ENCODE assay signal across 34 mouse cellular contexts in genomic region chr7:45986893-45987292, GRCm38 (mm10). TPM values are rescaled to one million over a fixed set of nuclear protein-coding genes. Genes with fewer than 3 reads are reported as not detected.
DNase-seq lines count a peak whose midpoint lies in the region; ATAC-seq and TF ChIP-seq lines count a peak whose summit lies in the region.
"Had no signal": no experiment of that assay in that cellular context is flagged by ENCODE, and none has a peak within 500 bp of the region (broad histone marks: within the 10 kb centered on the region; RNA-seq: fewer than 3 reads in every experiment).

No protein-coding gene starts in this region.

- 50% methylated on average over 4 of the region's 6 CpGs for WGBS in liver, embryonic 13.5 days (ENCODE audit: insufficient replicate concordance)
- 75% methylated on average over 6 of the region's 6 CpGs for WGBS in liver, embryonic 11.5 days
- 86% methylated on average over 4 of the region's 6 CpGs for WGBS in forebrain, embryonic 14.5 days

- no peak overlapping the region for H3K4me2 ChIP-seq in liver, embryonic 13.5 days
- H3K4me2 ChIP-seq in liver, embryonic 11.5 days = no peak overlapping the region
- no peak overlapping the region for H3K4me2 ChIP-seq in CH12.LX (ENCODE audit: insufficient read depth, low read depth, poor library complexity, severe bottlenecking)
- no peak overlapping the region for H3K4me2 ChIP-seq in forebrain, embryonic 14.5 days (ENCODE audit: low read length)
- H3K4me2 ChIP-seq: embryonic facial prominence, embryonic 13.5 days; heart, embryonic 15.5 days; intestine, embryonic 15.5 days; limb, embryonic 13.5 days; midbrain, embryonic 13.5 days; neural tube, embryonic 13.5 days had no signal

- dilution Hi-C loops in CH12.LX (cut with MboI; ENCODE audit: extremely low pct_ligation_motif_present, extremely low pct_unique_long_range_greater_than_20kb, low sequenced_read_pairs) = no loop called here

- no peak overlapping the region for H3K9ac ChIP-seq in liver, embryonic 13.5 days
- no peak overlapping the region for H3K9ac ChIP-seq in liver, embryonic 11.5 days (ENCODE audit: low read depth, low read length)
- H3K9ac ChIP-seq in CH12.LX (ENCODE audit: insufficient read depth, low read depth) = no peak overlapping the region
- H3K9ac ChIP-seq in forebrain, embryonic 14.5 days (ENCODE audit: low read length) = no peak overlapping the region
- H3K9ac ChIP-seq: embryonic facial prominence, embryonic 13.5 days; heart, embryonic 15.5 days; intestine, embryonic 15.5 days; limb, embryonic 13.5 days; midbrain, embryonic 13.5 days; neural tube, embryonic 13.5 days had no signal

- no peaks in the 10 kb centered on the region for H3K4me1 ChIP-seq in liver, embryonic 13.5 days (replicated peaks)
- H3K4me1 ChIP-seq in liver, embryonic 11.5 days (replicated peaks; ENCODE audit: control insufficient read depth, insufficient read depth, low read length) = no peaks in the 10 kb centered on the region
- peaks cover 0 to 6% of the 10 kb centered on the region in 2 experiments; a peak in 1 of 4 replicates for H3K4me1 ChIP-seq in CH12.LX (ENCODE audit: control insufficient read depth in 1 of 2, insufficient read depth in 2 of 2)
- no peaks in the 10 kb centered on the region for H3K4me1 ChIP-seq in forebrain, embryonic 14.5 days (ENCODE audit: control insufficient read depth, insufficient read depth, low read length)
- H3K4me1 ChIP-seq: embryonic facial prominence, embryonic 13.5 days; forebrain, embryonic 10.5 days; heart, embryonic 10.5 days; heart, embryonic 15.5 days; intestine, embryonic 15.5 days; limb, embryonic 13.5 days; midbrain, embryonic 13.5 days; neural tube, embryonic 13.5 days had no signal

- no peaks in the 10 kb centered on the region for H3K36me3 ChIP-seq in liver, embryonic 13.5 days
- H3K36me3 ChIP-seq in liver, embryonic 11.5 days (ENCODE audit: control insufficient read depth, insufficient read depth, low read length) = no peaks in the 10 kb centered on the region
- H3K36me3 ChIP-seq in CH12.LX (replicated peaks in 1 of 2; ENCODE audit: control insufficient read depth in 1 of 2, insufficient read depth in 1 of 2, low read length in 1 of 2) = no peaks in the 10 kb centered on the region
- no peaks in the 10 kb centered on the region for H3K36me3 ChIP-seq in forebrain, embryonic 14.5 days (ENCODE audit: control insufficient read depth, insufficient read depth, low read length)
- H3K36me3 ChIP-seq: embryonic facial prominence, embryonic 13.5 days; forebrain, embryonic 10.5 days; heart, embryonic 10.5 days; heart, embryonic 15.5 days; intestine, embryonic 15.5 days; limb, embryonic 13.5 days; midbrain, embryonic 13.5 days; neural tube, embryonic 13.5 days had no signal

- H3K27me3 ChIP-seq in liver, embryonic 13.5 days = no peaks in the 10 kb centered on the region
- H3K27me3 ChIP-seq in liver, embryonic 11.5 days (replicated peaks; ENCODE audit: control insufficient read depth, insufficient read depth, low read length) = no peaks in the 10 kb centered on the region
- H3K27me3 ChIP-seq in CH12.LX (replicated peaks) = no peaks in the 10 kb centered on the region
- H3K27me3 ChIP-seq in forebrain, embryonic 14.5 days (replicated peaks; ENCODE audit: control insufficient read depth, insufficient read depth, low read length) = no peaks in the 10 kb centered on the region
- H3K27me3 ChIP-seq: embryonic facial prominence, embryonic 13.5 days; intestine, embryonic 15.5 days; limb, embryonic 13.5 days; midbrain, embryonic 13.5 days; neural tube, embryonic 13.5 days had no signal

- no peaks in the 10 kb centered on the region for H3K9me3 ChIP-seq in liver, embryonic 13.5 days (replicated peaks)
- no peaks in the 10 kb centered on the region for H3K9me3 ChIP-seq in liver, embryonic 11.5 days (ENCODE audit: control insufficient read depth, low read length)
- no peaks in the 10 kb centered on the region for H3K9me3 ChIP-seq in CH12.LX (replicated peaks; ENCODE audit: low read length)
- H3K9me3 ChIP-seq in forebrain, embryonic 14.5 days (replicated peaks; ENCODE audit: control insufficient read depth, low read length) = no peaks in the 10 kb centered on the region
- H3K9me3 ChIP-seq: embryonic facial prominence, embryonic 13.5 days; forebrain, embryonic 10.5 days; heart, embryonic 10.5 days; heart, embryonic 15.5 days; intestine, embryonic 15.5 days; limb, embryonic 13.5 days; midbrain, embryonic 13.5 days; neural tube, embryonic 13.5 days had no signal

- H3K4me3 ChIP-seq in liver, embryonic 13.5 days (replicated peaks) = no peak overlapping the region
- no peak overlapping the region for H3K4me3 ChIP-seq in liver, embryonic 11.5 days (ENCODE audit: low read depth, low read length)
- no peak overlapping the region for H3K4me3 ChIP-seq in CH12.LX (replicated peaks in 1 of 3; ENCODE audit: low read depth in 2 of 3, low read length in 2 of 3, poor library complexity in 1 of 3)
- no peak overlapping the region for H3K4me3 ChIP-seq in forebrain, embryonic 14.5 days (ENCODE audit: low read depth, low read length)
- H3K4me3 ChIP-seq: embryonic facial prominence, embryonic 13.5 days; forebrain, embryonic 10.5 days; heart, embryonic 10.5 days; heart, embryonic 15.5 days; intestine, embryonic 15.5 days; layer of hippocampus, adult 2 months; limb, embryonic 13.5 days; midbrain, embryonic 13.5 days; neural tube, embryonic 13.5 days had no signal

- no peak overlapping the region for H3K27ac ChIP-seq in liver, embryonic 13.5 days
- H3K27ac ChIP-seq in liver, embryonic 11.5 days (ENCODE audit: low read depth, low read length) = no peak overlapping the region
- no peak overlapping the region for H3K27ac ChIP-seq in CH12.LX (ENCODE audit: insufficient read depth, low read depth)
- H3K27ac ChIP-seq in forebrain, embryonic 14.5 days (ENCODE audit: low read depth, low read length) = no peak overlapping the region
- H3K27ac ChIP-seq: embryonic facial prominence, embryonic 13.5 days; forebrain, embryonic 10.5 days; heart, embryonic 10.5 days; heart, embryonic 15.5 days; hindbrain, postnatal 0 days; intestine, embryonic 15.5 days; layer of hippocampus, adult 2 months; limb, embryonic 13.5 days; macrophage; midbrain, embryonic 13.5 days; neural tube, embryonic 13.5 days had no signal

- H3K79me2 ChIP-seq in CH12.LX (replicated peaks; ENCODE audit: control insufficient read depth, extremely low read depth, insufficient read depth, poor library complexity, severe bottlenecking) = no peaks in the 10 kb centered on the region

- no peak for TF ChIP-seq POLR2A in CH12.LX (IDR thresholded peaks at IDR 0.05; ENCODE audit: low read depth, low read length)

- TF ChIP-seq RAD21 in CH12.LX (IDR thresholded peaks at IDR 0.05; ENCODE audit: low read depth, low read length) = no peak

- no peak for TF ChIP-seq EP300 in CH12.LX (IDR thresholded peaks at IDR 0.05; ENCODE audit: low read length)

- in situ Hi-C loops in CH12.LX (cut with MboI; ENCODE audit: low pct_ligation_motif_present, low pct_unique_long_range_greater_than_20kb, low sequenced_read_pairs) = no loop called here

- no peak for TF ChIP-seq CTCF in CH12.LX (conservative IDR thresholded peaks at IDR 0.05 in 1 of 2, IDR thresholded peaks at IDR 0.05 in 1 of 2; ENCODE audit: low read depth in 2 of 2, low read length in 2 of 2)

- ATAC-seq in liver, embryonic 13.5 days (ENCODE audit: low read depth) = 0 out of 2 replicates have a peak, but pooled peaks have one; percentile 2
- ATAC-seq in liver, embryonic 11.5 days (replicated peaks; ENCODE audit: low FRiP score) = no peak
- no peak for ATAC-seq in forebrain, embryonic 14.5 days
- ATAC-seq: hindbrain, postnatal 0 days; intestine, embryonic 15.5 days; lung, postnatal 0 days; midbrain, embryonic 13.5 days had no signal

- DNase-seq in liver, embryonic 13.5 days = no peak
- no peak for DNase-seq in liver, embryonic 11.5 days (ENCODE audit: low spot score)
- DNase-seq in CH12.LX (ENCODE audit: extremely low read depth) = peak; percentile 38
- DNase-seq in R1 (ENCODE audit: low read depth, low spot score) = peak; percentile 74
- peak; percentile 49 for DNase-seq in testis, postnatal 10 days (ENCODE audit: low spot score)
- no peak for DNase-seq in right cerebral cortex, adult 2 months (ENCODE audit: low spot score in 2 of 2)
- no peak for DNase-seq in forebrain, embryonic 14.5 days (ENCODE audit: low spot score)
- DNase-seq in cerebellum, adult 11 months = no peak
- DNase-seq: adrenal gland, postnatal 14 days; cerebellum, adult 11-12 months; cerebellum, adult 9-11 months; gastrocnemius, postnatal 14 days; kidney, adult 2 months; kidney, postnatal 36 days; right cerebral cortex, postnatal 25 days; spleen, adult 18-20 months; thymus, adult 2 months; thymus, postnatal 4 days had no signal

TF ChIP-seq in CH12.LX, 34 proteins besides CTCF, POLR2A, EP300 and RAD21:
- TF ChIP-seq MAX (IDR thresholded peaks at IDR 0.05; ENCODE audit: low read length) (0 out of 2 replicates have a peak, but pooled peaks have one; percentile 28), USF2 (conservative IDR thresholded peaks at IDR 0.05; ENCODE audit: low read depth, low read length) (peak; percentile 78), JUN (IDR thresholded peaks at IDR 0.05; ENCODE audit: insufficient read depth, low read depth, low read length) (no peak), ETS1 (conservative IDR thresholded peaks at IDR 0.05; ENCODE audit: low read depth, low read length) (no peak), MXI1 (IDR thresholded peaks at IDR 0.05; ENCODE audit: low read depth, low read length) (no peak), ZMIZ1 (IDR thresholded peaks at IDR 0.05; ENCODE audit: low read depth, low read length) (no peak), MAFK (IDR thresholded peaks at IDR 0.05; ENCODE audit: insufficient replicate concordance, low read length) (no peak), USF1 (IDR thresholded peaks at IDR 0.05; ENCODE audit: low read depth, low read length) (peak; percentile 77)

RNA-seq across cellular contexts. Expression of gene Abcc6, which starts 43.2 kb away (rescaled TPM):
- polyA plus RNA-seq in liver, embryonic 13.5 days (2015; fragmentation: Nextera tagmentation; extraction: Ambion mirVana) = 4.5 and 4.8 TPM in 2 replicates
- 5.2 and 5.4 TPM in 2 replicates for polyA plus RNA-seq in liver, embryonic 11.5 days (2014; fragmentation: Nextera tagmentation; extraction: Ambion mirVana)
- 9.0 and 10.5 TPM in 2 replicates for total RNA-seq in CH12.LX (2012; rRNA removed)
- total RNA-seq in CH12.LX (2014; rRNA removed) = 2.2 and 7.8 TPM in 2 replicates
- 6.4 and 7.4 TPM in 2 replicates for polyA plus RNA-seq in CH12.LX (2012; ENCODE audit: insufficient read length, low read depth)
- polyA plus RNA-seq in forebrain, embryonic 14.5 days (2014; fragmentation: Nextera tagmentation; extraction: Ambion mirVana) = 0.30 and 0.33 TPM in 2 replicates
- total RNA-seq: common myeloid progenitor, adult 5-6 weeks; granulocyte monocyte progenitor cell, adult 5-6 weeks; heart, postnatal 25 days; megakaryocyte-erythroid progenitor cell, adult 5-6 weeks had no signal
- polyA plus RNA-seq: heart, embryonic 15.5 days; macrophage had no signal

RNA-seq across cellular contexts. Expression of gene Nomo1, which starts 46.6 kb away (rescaled TPM):
- polyA plus RNA-seq in liver, embryonic 13.5 days (2015; fragmentation: Nextera tagmentation; extraction: Ambion mirVana) = 30.8 and 34.2 TPM in 2 replicates
- 45.5 and 47.6 TPM in 2 replicates for polyA plus RNA-seq in liver, embryonic 11.5 days (2014; fragmentation: Nextera tagmentation; extraction: Ambion mirVana)
- total RNA-seq in CH12.LX (2012; rRNA removed) = 89.6 and 102 TPM in 2 replicates
- 41.9 and 43.4 TPM in 2 replicates for total RNA-seq in CH12.LX (2014; rRNA removed)
- 97.8 and 103 TPM in 2 replicates for polyA plus RNA-seq in CH12.LX (2012; ENCODE audit: insufficient read length, low read depth)
- polyA plus RNA-seq in forebrain, embryonic 14.5 days (2014; fragmentation: Nextera tagmentation; extraction: Ambion mirVana) = 19.6 and 25.9 TPM in 2 replicates

Comparison
In these comparisons a context has a peak if more than half of its experiments do, and no peak if none do; other contexts are left out.
1. DNase-seq: peak in CH12.LX (single experiment), R1 (single experiment) and testis, postnatal 10 days (single experiment); none in liver, embryonic 13.5 days (single experiment), liver, embryonic 11.5 days (single experiment), right cerebral cortex, adult 2 months (0 of 2), forebrain, embryonic 14.5 days (single experiment) and cerebellum, adult 11 months (single experiment).